Mouse (Mus musculus) erythroblast, embryonic 14.5 days (primary cell): ENCODE results near the gene Rbpms2.

ENCODE experiments used
- GATA1 ChIP-seq: IDR thresholded peaks from 2 replicates; pipeline ENCODE4 v1.6.1; 2012; ENCODE audit warnings: low read length, inconsistent platforms, mixed read lengths
- TAL1 ChIP-seq: IDR thresholded peaks from 3 replicates; pipeline ENCODE4 v1.6.1; 2012; ENCODE audit warnings: low read length, inconsistent platforms, mixed read lengths

DNA sequence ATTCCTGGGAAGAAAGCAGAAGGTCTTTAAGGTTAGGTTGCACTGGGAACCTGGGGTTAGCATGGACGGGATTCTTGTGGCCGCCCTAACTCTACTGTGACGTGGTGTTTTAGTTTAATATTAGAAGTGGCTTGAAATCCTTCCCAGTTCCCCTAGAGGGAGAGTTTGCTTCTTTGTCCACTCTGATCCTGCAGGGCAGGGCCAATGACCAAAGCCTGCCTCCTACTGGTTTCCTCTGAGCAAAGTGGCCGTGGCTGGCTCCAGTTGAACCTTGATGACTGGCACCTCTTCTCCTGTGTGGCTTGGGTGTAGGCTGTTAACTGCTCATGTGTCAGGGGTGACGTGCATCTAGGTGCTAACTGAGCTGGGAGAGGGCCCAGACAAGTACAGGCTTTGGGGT lies 31.6 kb downstream of the Rbpms2 start:
- TF ChIP-seq TAL1, result no peak
- TF ChIP-seq GATA1, result no peak
